Mouse (Mus musculus) kidney, adult 18-20 months (tissue): ENCODE data around the gene Zfp473.
A peak's percentile ranks its signal among the peaks of the same experiment; 100 is the strongest.
"Not testable (repeated sequence)": the region's sequence is repeated elsewhere in the genome, so short reads cannot be mapped to it uniquely, and the experiment has no call there.

Source experiments
- DNase-seq: peaks from one replicate; pipeline ENCODE4 v3.0.0; 2021

Gene Zfp473

GRCm38 (mm10) chr7:44750950-44751349 lies at the start of gene Zfp473:
TSS of gene Zfp473 (minus strand) at chr7:44751050.
- not testable (repeated sequence) for DNase-seq

GRCm38 (mm10) chr7:44792781-44793180 lies 41.9 kb upstream of the Zfp473 start:
- DNase-seq, result no peak

GRCm38 (mm10) chr7:44790066-44790465 lies 39.2 kb upstream of the Zfp473 start:
- DNase-seq, result no peak

GRCm38 (mm10) chr7:44789531-44789930 lies 38.7 kb upstream of the Zfp473 start:
- DNase-seq, result no peak

- no peak for DNase-seq
Measured at GRCm38 (mm10) chr7:44780101-44780500, 29.3 kb upstream of the Zfp473 start.

GRCm38 (mm10) chr7:44776849-44777498 lies 26.1 kb upstream of the Zfp473 start:
- DNase-seq, result no peak

GRCm38 (mm10) chr7:44772591-44773204 lies 21.8 kb upstream of the Zfp473 start:
- no peak for DNase-seq

- DNase-seq, result peak; percentile 65
Measured at GRCm38 (mm10) chr7:44770046-44770578, 19.3 kb upstream of the Zfp473 start.

GRCm38 (mm10) chr7:44768129-44768528 lies 17.3 kb upstream of the Zfp473 start:
- no peak for DNase-seq

GRCm38 (mm10) chr7:44760366-44760765 lies 9.5 kb upstream of the Zfp473 start:
- DNase-seq, result no peak

- DNase-seq, result no peak
Measured at GRCm38 (mm10) chr7:44757164-44757563, 6.3 kb upstream of the Zfp473 start.

- DNase-seq, result peak; percentile 96
Measured at GRCm38 (mm10) chr7:44748101-44749044, 2.5 kb downstream of the Zfp473 start, which contains the start of gene Vrk3. TSS of gene Vrk3 (plus strand) at chr7:44748413.

- no peak for DNase-seq
Measured at GRCm38 (mm10) chr7:44747115-44747514, 3.7 kb downstream of the Zfp473 start.

GRCm38 (mm10) chr7:44745076-44745475 lies 5.8 kb downstream of the Zfp473 start:
- DNase-seq, result peak; percentile 77

GRCm38 (mm10) chr7:44744270-44744669 lies 6.6 kb downstream of the Zfp473 start:
- no peak for DNase-seq

- DNase-seq, result no peak
Measured at GRCm38 (mm10) chr7:44741361-44741760, 9.5 kb downstream of the Zfp473 start.

- DNase-seq, result no peak
Measured at GRCm38 (mm10) chr7:44733723-44734122, 17.1 kb downstream of the Zfp473 start.

- no peak for DNase-seq
Measured at GRCm38 (mm10) chr7:44728082-44728975, 22.5 kb downstream of the Zfp473 start.

GRCm38 (mm10) chr7:44727151-44727550 lies 23.7 kb downstream of the Zfp473 start:
- DNase-seq, result no peak

- no peak for DNase-seq
Measured at GRCm38 (mm10) chr7:44726343-44726742, 24.5 kb downstream of the Zfp473 start.

- no peak for DNase-seq
Measured at GRCm38 (mm10) chr7:44724316-44724715, 26.5 kb downstream of the Zfp473 start.

GRCm38 (mm10) chr7:44722058-44722457 lies 28.8 kb downstream of the Zfp473 start:
- DNase-seq, result no peak
